Mouse (Mus musculus): Measurements from ENCODE around the gene Vwa3a. TPM values are rescaled to one million over a fixed set of nuclear protein-coding genes. Genes with fewer than 3 reads are reported as not detected.

Gene Vwa3a
- polyA plus RNA-seq, 1 experiment = 0.02 TPM

GRCm38 (mm10) chr7:120809705-120810104 lies 70.6 kb downstream of the Vwa3a start:
- H3K4me3 ChIP-seq (ENCODE audit: extremely low read depth, insufficient read depth, insufficient read length) = no peak overlapping the region
- no peak overlapping the region for H3K27ac ChIP-seq (ENCODE audit: insufficient read depth, low read length)
- WGBS = 13% methylated on average over 27 of the region's 27 CpGs
- DNase-seq (ENCODE audit: low read depth in 1 of 2, low spot score in 2 of 2) = no peak
- no peaks in the 10 kb centered on the region for H3K36me3 ChIP-seq (ENCODE audit: control insufficient read depth, insufficient read depth, low read length)
- no peak for TF ChIP-seq POLR2A (IDR thresholded peaks at IDR 0.05; ENCODE audit: low read depth, low read length)
- no peak for TF ChIP-seq CTCF (IDR thresholded peaks at IDR 0.05; ENCODE audit: extremely low read depth, insufficient read depth, insufficient read length, insufficient replicate concordance)
- H3K27me3 ChIP-seq (ENCODE audit: control insufficient read depth, insufficient read depth, low read length) = no peaks in the 10 kb centered on the region
- H3K4me1 ChIP-seq (ENCODE audit: control insufficient read depth, insufficient read depth, insufficient read length) = no peaks in the 10 kb centered on the region

GRCm38 (mm10) chr7:120811834-120812415 lies 72.8 kb downstream of the Vwa3a start, which contains the start of gene Gm5737:
TSS of gene Gm5737 (plus strand) at chr7:120812365.
- Histone ChIP-seq H3K4me3 (ENCODE audit: extremely low read depth, insufficient read depth, insufficient read length) (no peak within 1 kb of the TSS), H3K36me3 (ENCODE audit: control insufficient read depth, insufficient read depth, low read length) (no peaks in the 10 kb centered on the region), H3K27me3 (ENCODE audit: control insufficient read depth, insufficient read depth, low read length) (no peaks in the 10 kb centered on the region), H3K27ac (ENCODE audit: insufficient read depth, low read length) (no peak within 1 kb of the TSS), H3K4me1 (ENCODE audit: control insufficient read depth, insufficient read depth, insufficient read length) (no peaks in the 10 kb centered on the region)
- no peak for DNase-seq (ENCODE audit: low read depth in 1 of 2, low spot score in 2 of 2)
- WGBS = 66% methylated on average over 6 of the region's 6 CpGs
- TF ChIP-seq POLR2A (IDR thresholded peaks at IDR 0.05; ENCODE audit: low read depth, low read length) (no peak), CTCF (IDR thresholded peaks at IDR 0.05; ENCODE audit: extremely low read depth, insufficient read depth, insufficient read length, insufficient replicate concordance) (no peak)

- Histone ChIP-seq H3K36me3 (ENCODE audit: control insufficient read depth, insufficient read depth, low read length) (no peaks in the 10 kb centered on the region), H3K27ac (ENCODE audit: insufficient read depth, low read length) (no peak overlapping the region), H3K27me3 (ENCODE audit: control insufficient read depth, insufficient read depth, low read length) (no peaks in the 10 kb centered on the region), H3K4me1 (ENCODE audit: control insufficient read depth, insufficient read depth, insufficient read length) (no peaks in the 10 kb centered on the region), H3K4me3 (ENCODE audit: extremely low read depth, insufficient read depth, insufficient read length) (no peak overlapping the region)
- TF ChIP-seq CTCF (IDR thresholded peaks at IDR 0.05; ENCODE audit: extremely low read depth, insufficient read depth, insufficient read length, insufficient replicate concordance) = no peak
- TF ChIP-seq POLR2A (IDR thresholded peaks at IDR 0.05; ENCODE audit: low read depth, low read length) = no peak
- 83% methylated on average over 6 of the region's 6 CpGs for WGBS
- DNase-seq (ENCODE audit: low read depth in 1 of 2, low spot score in 2 of 2) = no peak
These were observed 78.4 kb downstream of the Vwa3a start for GRCm38 (mm10) chr7:120817552-120817951.

- TF ChIP-seq CTCF (IDR thresholded peaks at IDR 0.05; ENCODE audit: extremely low read depth, insufficient read depth, insufficient read length, insufficient replicate concordance) (no peak), POLR2A (IDR thresholded peaks at IDR 0.05; ENCODE audit: low read depth, low read length) (no peak)
- H3K27ac ChIP-seq (ENCODE audit: insufficient read depth, low read length) = no peak overlapping the region
- no peak for DNase-seq (ENCODE audit: low read depth in 1 of 2, low spot score in 2 of 2)
- no peaks in the 10 kb centered on the region for H3K4me1 ChIP-seq (ENCODE audit: control insufficient read depth, insufficient read depth, insufficient read length)
- H3K36me3 ChIP-seq (ENCODE audit: control insufficient read depth, insufficient read depth, low read length) = no peaks in the 10 kb centered on the region
- no peak overlapping the region for H3K4me3 ChIP-seq (ENCODE audit: extremely low read depth, insufficient read depth, insufficient read length)
- no peaks in the 10 kb centered on the region for H3K27me3 ChIP-seq (ENCODE audit: control insufficient read depth, insufficient read depth, low read length)
- 86% methylated on average over 4 of the region's 4 CpGs for WGBS
These were observed 80.3 kb downstream of the Vwa3a start for GRCm38 (mm10) chr7:120819386-120819785.

- H3K4me1 ChIP-seq (ENCODE audit: control insufficient read depth, insufficient read depth, insufficient read length) = no peaks in the 10 kb centered on the region
- H3K27me3 ChIP-seq (ENCODE audit: control insufficient read depth, insufficient read depth, low read length) = no peaks in the 10 kb centered on the region
- no peak overlapping the region for H3K27ac ChIP-seq (ENCODE audit: insufficient read depth, low read length)
- no peak for TF ChIP-seq POLR2A (IDR thresholded peaks at IDR 0.05; ENCODE audit: low read depth, low read length)
- peak; percentile 86; the same call in 1 of the 2 replicates for TF ChIP-seq CTCF (IDR thresholded peaks at IDR 0.05; ENCODE audit: extremely low read depth, insufficient read depth, insufficient read length, insufficient replicate concordance)
- WGBS = 26% methylated on average over 5 of the region's 5 CpGs
- peak in 1 of 2 experiments; percentile 54 for DNase-seq (ENCODE audit: low read depth in 1 of 2, low spot score in 2 of 2)
- H3K4me3 ChIP-seq (ENCODE audit: extremely low read depth, insufficient read depth, insufficient read length) = no peak overlapping the region
- H3K36me3 ChIP-seq (ENCODE audit: control insufficient read depth, insufficient read depth, low read length) = no peaks in the 10 kb centered on the region
These were observed 84.1 kb downstream of the Vwa3a start for GRCm38 (mm10) chr7:120823248-120823647.

GRCm38 (mm10) chr7:120825097-120825496 lies 86.0 kb downstream of the Vwa3a start:
- no peaks in the 10 kb centered on the region for H3K27me3 ChIP-seq (ENCODE audit: control insufficient read depth, insufficient read depth, low read length)
- H3K4me3 ChIP-seq (ENCODE audit: extremely low read depth, insufficient read depth, insufficient read length) = no peak overlapping the region
- no peak for TF ChIP-seq POLR2A (IDR thresholded peaks at IDR 0.05; ENCODE audit: low read depth, low read length)
- no peak for TF ChIP-seq CTCF (IDR thresholded peaks at IDR 0.05; ENCODE audit: extremely low read depth, insufficient read depth, insufficient read length, insufficient replicate concordance)
- DNase-seq (ENCODE audit: low read depth in 1 of 2, low spot score in 2 of 2) = no peak
- no peaks in the 10 kb centered on the region for H3K4me1 ChIP-seq (ENCODE audit: control insufficient read depth, insufficient read depth, insufficient read length)
- 60% methylated on average over 2 of the region's 2 CpGs for WGBS
- H3K27ac ChIP-seq (ENCODE audit: insufficient read depth, low read length) = no peak overlapping the region
- no peaks in the 10 kb centered on the region for H3K36me3 ChIP-seq (ENCODE audit: control insufficient read depth, insufficient read depth, low read length)

- Histone ChIP-seq H3K27me3 (ENCODE audit: control insufficient read depth, insufficient read depth, low read length) (no peaks in the 10 kb centered on the region), H3K4me1 (ENCODE audit: control insufficient read depth, insufficient read depth, insufficient read length) (peaks cover 3% of the 10 kb centered on the region; the same call in 1 of the 2 replicates), H3K36me3 (ENCODE audit: control insufficient read depth, insufficient read depth, low read length) (no peaks in the 10 kb centered on the region), H3K27ac (ENCODE audit: insufficient read depth, low read length) (no peak overlapping the region), H3K4me3 (ENCODE audit: extremely low read depth, insufficient read depth, insufficient read length) (no peak overlapping the region)
- TF ChIP-seq POLR2A (IDR thresholded peaks at IDR 0.05; ENCODE audit: low read depth, low read length) (no peak), CTCF (IDR thresholded peaks at IDR 0.05; ENCODE audit: extremely low read depth, insufficient read depth, insufficient read length, insufficient replicate concordance) (peak; percentile 62; the same call in 1 of the 2 replicates)
- 22% methylated on average over 3 of the region's 3 CpGs for WGBS
- DNase-seq (ENCODE audit: low read depth in 1 of 2, low spot score in 2 of 2) = peak in 1 of 2 experiments; percentile 28
These were observed 87.3 kb downstream of the Vwa3a start for GRCm38 (mm10) chr7:120826408-120826807.

Measured in spleen, adult 2 months (tissue).